Comparison of ENCODE assay signal across 27 mouse cellular contexts in the genomic region with DNA sequence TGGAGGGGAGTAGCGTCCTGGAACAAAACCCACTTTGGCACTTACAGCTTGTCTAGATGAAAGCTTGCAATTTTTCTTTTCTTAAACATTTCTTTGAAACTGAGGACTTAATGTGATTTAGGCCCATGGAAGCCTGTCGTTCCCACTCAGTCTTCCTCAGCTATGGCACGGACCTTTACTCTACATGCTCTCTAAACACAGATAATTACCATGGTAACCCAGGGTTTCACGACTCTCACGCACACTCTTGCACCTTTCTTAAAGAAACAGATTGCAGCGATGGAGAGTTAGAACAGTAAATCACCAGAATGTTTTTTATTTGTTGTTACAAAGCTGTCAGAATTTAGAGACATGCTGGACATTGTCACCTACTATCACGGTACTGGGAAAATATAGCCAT.
DNase-seq lines count a peak whose midpoint lies in the region; ATAC-seq and TF ChIP-seq lines count a peak whose summit lies in the region.
"Had no signal": no experiment of that assay in that cellular context is flagged by ENCODE, and none has a peak within 500 bp of the region (broad histone marks: within the 10 kb centered on the region; RNA-seq: fewer than 3 reads in every experiment).

No protein-coding gene starts in this region.

- no peaks in the 10 kb centered on the region for H3K27me3 ChIP-seq in kidney, postnatal 0 days (ENCODE audit: insufficient read depth, low read length)
- H3K27me3 ChIP-seq in midbrain, embryonic 14.5 days (ENCODE audit: control insufficient read depth, insufficient read depth, low read length): no peaks in the 10 kb centered on the region
- no peaks in the 10 kb centered on the region for H3K27me3 ChIP-seq in midbrain, postnatal 0 days (ENCODE audit: insufficient read depth, low read length)
- H3K27me3 ChIP-seq: heart, embryonic 15.5 days; limb, embryonic 13.5 days; liver, embryonic 12.5 days; midbrain, embryonic 15.5 days; neural tube, embryonic 12.5 days had no signal

- H3K9me3 ChIP-seq in kidney, postnatal 0 days (replicated peaks; ENCODE audit: low read length): no peaks in the 10 kb centered on the region
- no peaks in the 10 kb centered on the region for H3K9me3 ChIP-seq in midbrain, embryonic 14.5 days (ENCODE audit: control insufficient read depth, low read length)
- no peaks in the 10 kb centered on the region for H3K9me3 ChIP-seq in midbrain, postnatal 0 days (ENCODE audit: low read length)
- H3K9me3 ChIP-seq: heart, embryonic 10.5 days; heart, embryonic 15.5 days; liver, embryonic 12.5 days; midbrain, embryonic 15.5 days; neural tube, embryonic 12.5 days had no signal

- no peak overlapping the region for H3K9ac ChIP-seq in kidney, postnatal 0 days (ENCODE audit: low read depth, low read length)
- no peak overlapping the region for H3K9ac ChIP-seq in midbrain, embryonic 14.5 days (replicated peaks; ENCODE audit: low read length)
- no peak overlapping the region for H3K9ac ChIP-seq in midbrain, postnatal 0 days (replicated peaks; ENCODE audit: low read length, poor library complexity, severe bottlenecking)
- H3K9ac ChIP-seq: heart, embryonic 15.5 days; limb, embryonic 13.5 days; liver, embryonic 12.5 days; liver, postnatal 0 days; midbrain, embryonic 15.5 days; neural tube, embryonic 12.5 days had no signal

- peak; percentile 44 for DNase-seq in embryo, embryonic 10 days (ENCODE audit: low spot score)
- DNase-seq in embryo, embryonic 11 days: no peak
- DNase-seq in kidney, postnatal 0 days (ENCODE audit: low spot score): peak; percentile 36
- DNase-seq in kidney, adult 8-10 months: no peak
- peak; percentile 10 for DNase-seq in midbrain, embryonic 14.5 days
- DNase-seq in midbrain, postnatal 0 days (ENCODE audit: low spot score): no peak
- peak; percentile 10 for DNase-seq in yolk sac, embryonic 10.5 days (ENCODE audit: low spot score)
- DNase-seq in B cell, adult 2 months: no peak
- DNase-seq: adrenal gland, postnatal 10 days; cerebellum, adult 11-12 months; cerebellum, adult 9-11 months; gastrocnemius, postnatal 25 days; heart, adult 11 months; kidney, adult 11 months; kidney, postnatal 14 days; liver, postnatal 0 days; right cerebral cortex, adult 18-20 months; right cerebral cortex, postnatal 4 days had no signal

- no peak for ATAC-seq in kidney, postnatal 0 days (replicated peaks; ENCODE audit: low FRiP score, low read depth)
- ATAC-seq in midbrain, embryonic 14.5 days (ENCODE audit: low FRiP score, low TSS enrichment): no peak
- ATAC-seq in midbrain, postnatal 0 days (ENCODE audit: low FRiP score): no peak
- ATAC-seq: forebrain, embryonic 14.5 days; hindbrain, embryonic 16.5 days; liver, embryonic 12.5 days; liver, postnatal 0 days; midbrain, embryonic 15.5 days had no signal

- WGBS in kidney, postnatal 0 days: 14% methylated on average over 7 of the region's 7 CpGs
- 40% methylated on average over 7 of the region's 7 CpGs for WGBS in midbrain, embryonic 14.5 days
- WGBS in midbrain, postnatal 0 days: 35% methylated on average over 7 of the region's 7 CpGs

- no peak for TF ChIP-seq CTCF in kidney, postnatal 0 days (IDR thresholded peaks at IDR 0.05; ENCODE audit: low read depth)
- TF ChIP-seq CTCF in midbrain, postnatal 0 days (IDR thresholded peaks at IDR 0.05): no peak

- H3K4me2 ChIP-seq in kidney, postnatal 0 days (ENCODE audit: low read length): no peak overlapping the region
- no peak overlapping the region for H3K4me2 ChIP-seq in midbrain, embryonic 14.5 days (ENCODE audit: low read length)
- no peak overlapping the region for H3K4me2 ChIP-seq in midbrain, postnatal 0 days (ENCODE audit: low read depth, low read length, poor library complexity, severe bottlenecking)
- H3K4me2 ChIP-seq: heart, embryonic 15.5 days; limb, embryonic 13.5 days; liver, embryonic 12.5 days; midbrain, embryonic 15.5 days; neural tube, embryonic 12.5 days had no signal

- no peak overlapping the region for H3K4me3 ChIP-seq in kidney, postnatal 0 days (replicated peaks; ENCODE audit: low read depth, low read length)
- no peak overlapping the region for H3K4me3 ChIP-seq in midbrain, embryonic 14.5 days (replicated peaks; ENCODE audit: low read depth, low read length)
- no peak overlapping the region for H3K4me3 ChIP-seq in midbrain, postnatal 0 days (ENCODE audit: low read depth, low read length)
- H3K4me3 ChIP-seq: heart, embryonic 10.5 days; heart, embryonic 15.5 days; limb, embryonic 13.5 days; liver, embryonic 12.5 days; midbrain, embryonic 15.5 days; neural tube, embryonic 12.5 days had no signal

- no peaks in the 10 kb centered on the region for H3K36me3 ChIP-seq in kidney, postnatal 0 days (ENCODE audit: insufficient read depth, low read length)
- H3K36me3 ChIP-seq in midbrain, embryonic 14.5 days (ENCODE audit: control insufficient read depth, insufficient read depth, low read length): no peaks in the 10 kb centered on the region
- H3K36me3 ChIP-seq in midbrain, postnatal 0 days (ENCODE audit: insufficient read depth, low read length): no peaks in the 10 kb centered on the region
- H3K36me3 ChIP-seq: G1E; heart, embryonic 10.5 days; heart, embryonic 15.5 days; limb, embryonic 13.5 days; liver, embryonic 12.5 days; midbrain, embryonic 15.5 days; neural tube, embryonic 12.5 days had no signal

- no peak overlapping the region; the same call in 1 of the 2 replicates for H3K27ac ChIP-seq in kidney, postnatal 0 days
- no peak overlapping the region for H3K27ac ChIP-seq in midbrain, embryonic 14.5 days (replicated peaks; ENCODE audit: low read depth, low read length)
- no peak overlapping the region for H3K27ac ChIP-seq in midbrain, postnatal 0 days (ENCODE audit: low read depth, low read length)
- H3K27ac ChIP-seq: heart, embryonic 10.5 days; heart, embryonic 15.5 days; limb, embryonic 13.5 days; liver, embryonic 12.5 days; midbrain, embryonic 15.5 days; neural tube, embryonic 12.5 days had no signal

- H3K4me1 ChIP-seq in kidney, postnatal 0 days (replicated peaks; ENCODE audit: insufficient read depth, low read length): 0 out of 2 replicates have a peak, but pooled peaks cover 2% of the 10 kb centered on the region
- no peaks in the 10 kb centered on the region for H3K4me1 ChIP-seq in midbrain, embryonic 14.5 days (ENCODE audit: control insufficient read depth, insufficient read depth, low read length)
- no peaks in the 10 kb centered on the region for H3K4me1 ChIP-seq in midbrain, postnatal 0 days (ENCODE audit: insufficient read depth, low read length)
- H3K4me1 ChIP-seq: limb, embryonic 13.5 days; liver, embryonic 12.5 days; midbrain, embryonic 15.5 days; neural tube, embryonic 12.5 days had no signal

Comparison
In these comparisons a context has a peak if more than half of its experiments do, and no peak if none do; other contexts are left out.
1. DNase-seq: peak in embryo, embryonic 10 days (single experiment), kidney, postnatal 0 days (single experiment), midbrain, embryonic 14.5 days (single experiment) and yolk sac, embryonic 10.5 days (single experiment); none in embryo, embryonic 11 days (single experiment), kidney, adult 8-10 months (0 of 2), midbrain, postnatal 0 days (single experiment) and B cell, adult 2 months (0 of 2).